Mouse (Mus musculus) olfactory bulb, adult 2 months (tissue): Measurements from ENCODE around the gene Fxyd4.

ENCODE experiments used
- CTCF ChIP-seq: fragments of 200-500 bp; IDR thresholded peaks from 2 replicates; pipeline ENCODE4 v1.5.1; 2012; ENCODE audit warnings: low read depth, mild to moderate bottlenecking, low read length, moderate library complexity; ENCODE audit not compliant: insufficient read depth
- POLR2A ChIP-seq: fragments of 200-500 bp; IDR thresholded peaks from 2 replicates; pipeline ENCODE4 v1.6.1; 2012; ENCODE audit warnings: mild to moderate bottlenecking, low read depth, low read length, moderate library complexity; ENCODE audit not compliant: insufficient read depth

DNA sequence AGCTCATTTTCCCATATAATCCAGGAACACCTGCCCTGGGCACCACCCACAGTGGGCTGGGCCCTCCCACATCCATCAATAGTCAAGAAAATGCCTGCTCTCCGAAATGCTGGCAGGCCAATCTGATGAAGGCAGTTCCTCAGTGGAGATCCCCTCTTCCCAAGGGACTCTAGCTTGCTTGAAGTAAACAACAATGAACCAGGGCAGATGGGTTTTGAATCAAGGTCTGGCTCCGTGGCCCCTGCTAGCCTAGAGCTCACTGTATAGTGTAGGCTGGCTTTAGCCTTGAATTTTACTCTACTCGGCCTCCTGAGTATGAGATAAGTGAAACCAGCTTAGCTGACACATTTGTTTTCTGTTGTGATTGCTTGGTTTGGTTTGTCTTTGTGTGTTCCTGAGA is 45.1 kb downstream of the Fxyd4 start:
- no peak for TF ChIP-seq CTCF
- no peak for TF ChIP-seq POLR2A
